Mouse (Mus musculus): ENCODE measurements around the gene Slco1a1. TPM values are rescaled to one million over a fixed set of nuclear protein-coding genes. Genes with fewer than 3 reads are reported as not detected.

The Slco1a1 gene
- polyA plus RNA-seq (2011; ENCODE audit: insufficient read depth, insufficient read length, low read depth, missing spikeins) = not detected in 2 replicates

DNA sequence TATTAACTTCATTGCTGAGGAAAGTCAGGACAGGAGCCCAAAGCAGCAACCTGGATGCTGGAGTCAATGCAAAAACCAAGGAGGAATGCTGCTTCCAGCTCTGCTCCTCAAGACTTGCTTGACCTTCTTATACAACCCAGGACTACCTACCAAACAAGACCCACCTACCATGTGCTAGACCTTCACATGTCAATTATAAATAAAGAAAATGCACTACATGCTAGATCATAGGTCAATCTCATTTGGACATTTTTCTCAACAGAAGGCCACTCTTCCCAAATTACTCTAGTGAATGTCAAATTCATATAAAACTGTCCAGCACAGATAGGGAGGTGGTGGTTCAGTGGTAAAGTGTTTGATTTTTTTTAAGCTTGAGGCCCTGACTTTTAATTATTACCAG is at the start of gene Slco1a1:
Gene Slco1a1, minus strand, starts transcription at position 101 of the 400 bp plus-strand sequence.
- Histone ChIP-seq H3K4me3 (ENCODE audit: low read depth, low read length) (no peak within 1 kb of the TSS), H3K4me1 (ENCODE audit: control insufficient read depth, insufficient read depth, low read length) (no peaks in the 10 kb centered on the region), H3K9ac (ENCODE audit: low read depth, poor library complexity, severe bottlenecking) (no peak within 1 kb of the TSS), H3K27me3 (ENCODE audit: control insufficient read depth, insufficient read depth, low read length, poor library complexity, severe bottlenecking) (no peaks in the 10 kb centered on the region), H3K27ac (ENCODE audit: insufficient read depth, low read length) (no peak within 1 kb of the TSS), H3K9me3 (replicated peaks; ENCODE audit: control insufficient read depth, insufficient read depth, low read length, poor library complexity, severe bottlenecking) (no peaks in the 10 kb centered on the region), H3K36me3 (ENCODE audit: control insufficient read depth, insufficient read depth, low read length, poor library complexity, severe bottlenecking) (no peaks in the 10 kb centered on the region)
- TF ChIP-seq POLR2A (IDR thresholded peaks at IDR 0.05; ENCODE audit: insufficient read depth, low read length) (no peak), CTCF (IDR thresholded peaks at IDR 0.05; ENCODE audit: low read depth, low read length) (no peak), EP300 (IDR thresholded peaks at IDR 0.05; ENCODE audit: insufficient read depth, low read depth, low read length) (no peak)

DNA sequence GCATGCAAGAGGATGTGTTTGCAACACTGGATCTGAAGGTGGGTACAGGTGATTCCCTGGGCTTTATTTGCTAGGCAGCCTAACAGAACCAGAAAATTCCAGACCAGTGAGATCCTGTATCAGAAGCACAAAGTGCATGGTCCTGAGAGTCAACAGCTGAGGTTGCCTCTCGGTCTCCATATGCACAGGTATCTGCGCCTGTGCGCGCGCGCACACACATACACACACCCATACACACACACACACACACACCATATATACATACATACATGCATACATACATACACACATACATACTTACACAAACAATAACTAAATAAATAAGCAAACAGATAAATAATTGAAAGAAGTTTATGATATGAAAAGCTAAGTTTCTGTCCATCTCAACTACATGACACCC is 40.0 kb upstream of the Slco1a1 start:
- no peaks in the 10 kb centered on the region for H3K9me3 ChIP-seq (replicated peaks; ENCODE audit: control insufficient read depth, insufficient read depth, low read length, poor library complexity, severe bottlenecking)
- no peak overlapping the region for H3K9ac ChIP-seq (ENCODE audit: low read depth, poor library complexity, severe bottlenecking)
- H3K4me3 ChIP-seq (ENCODE audit: low read depth, low read length) = no peak overlapping the region
- no peaks in the 10 kb centered on the region for H3K36me3 ChIP-seq (ENCODE audit: control insufficient read depth, insufficient read depth, low read length, poor library complexity, severe bottlenecking)
- TF ChIP-seq POLR2A (IDR thresholded peaks at IDR 0.05; ENCODE audit: insufficient read depth, low read length) (no peak), CTCF (IDR thresholded peaks at IDR 0.05; ENCODE audit: low read depth, low read length) (no peak), EP300 (IDR thresholded peaks at IDR 0.05; ENCODE audit: insufficient read depth, low read depth, low read length) (no peak)
- H3K27me3 ChIP-seq (ENCODE audit: control insufficient read depth, insufficient read depth, low read length, poor library complexity, severe bottlenecking) = no peaks in the 10 kb centered on the region
- no peaks in the 10 kb centered on the region for H3K4me1 ChIP-seq (ENCODE audit: control insufficient read depth, insufficient read depth, low read length)
- no peak overlapping the region for H3K27ac ChIP-seq (ENCODE audit: insufficient read depth, low read length)

GRCm38 (mm10) chr6:141984644-141985043 is 37.9 kb upstream of the Slco1a1 start:
- no peaks in the 10 kb centered on the region for H3K36me3 ChIP-seq (ENCODE audit: control insufficient read depth, insufficient read depth, low read length, poor library complexity, severe bottlenecking)
- H3K27ac ChIP-seq (ENCODE audit: insufficient read depth, low read length) = no peak overlapping the region
- no peaks in the 10 kb centered on the region for H3K27me3 ChIP-seq (ENCODE audit: control insufficient read depth, insufficient read depth, low read length, poor library complexity, severe bottlenecking)
- H3K4me1 ChIP-seq (ENCODE audit: control insufficient read depth, insufficient read depth, low read length) = no peaks in the 10 kb centered on the region
- H3K9ac ChIP-seq (ENCODE audit: low read depth, poor library complexity, severe bottlenecking) = no peak overlapping the region
- H3K9me3 ChIP-seq (replicated peaks; ENCODE audit: control insufficient read depth, insufficient read depth, low read length, poor library complexity, severe bottlenecking) = no peaks in the 10 kb centered on the region
- TF ChIP-seq EP300 (IDR thresholded peaks at IDR 0.05; ENCODE audit: insufficient read depth, low read depth, low read length) (no peak), CTCF (IDR thresholded peaks at IDR 0.05; ENCODE audit: low read depth, low read length) (no peak), POLR2A (IDR thresholded peaks at IDR 0.05; ENCODE audit: insufficient read depth, low read length) (no peak)
- H3K4me3 ChIP-seq (ENCODE audit: low read depth, low read length) = no peak overlapping the region

GRCm38 (mm10) chr6:141962420-141962819 is 15.7 kb upstream of the Slco1a1 start:
- Histone ChIP-seq H3K9ac (ENCODE audit: low read depth, poor library complexity, severe bottlenecking) (no peak overlapping the region), H3K4me3 (ENCODE audit: low read depth, low read length) (no peak overlapping the region), H3K4me1 (ENCODE audit: control insufficient read depth, insufficient read depth, low read length) (no peaks in the 10 kb centered on the region), H3K36me3 (ENCODE audit: control insufficient read depth, insufficient read depth, low read length, poor library complexity, severe bottlenecking) (no peaks in the 10 kb centered on the region), H3K27me3 (ENCODE audit: control insufficient read depth, insufficient read depth, low read length, poor library complexity, severe bottlenecking) (no peaks in the 10 kb centered on the region), H3K27ac (ENCODE audit: insufficient read depth, low read length) (no peak overlapping the region), H3K9me3 (replicated peaks; ENCODE audit: control insufficient read depth, insufficient read depth, low read length, poor library complexity, severe bottlenecking) (no peaks in the 10 kb centered on the region)
- TF ChIP-seq CTCF (IDR thresholded peaks at IDR 0.05; ENCODE audit: low read depth, low read length) (no peak), EP300 (IDR thresholded peaks at IDR 0.05; ENCODE audit: insufficient read depth, low read depth, low read length) (no peak), POLR2A (IDR thresholded peaks at IDR 0.05; ENCODE audit: insufficient read depth, low read length) (no peak)

DNA sequence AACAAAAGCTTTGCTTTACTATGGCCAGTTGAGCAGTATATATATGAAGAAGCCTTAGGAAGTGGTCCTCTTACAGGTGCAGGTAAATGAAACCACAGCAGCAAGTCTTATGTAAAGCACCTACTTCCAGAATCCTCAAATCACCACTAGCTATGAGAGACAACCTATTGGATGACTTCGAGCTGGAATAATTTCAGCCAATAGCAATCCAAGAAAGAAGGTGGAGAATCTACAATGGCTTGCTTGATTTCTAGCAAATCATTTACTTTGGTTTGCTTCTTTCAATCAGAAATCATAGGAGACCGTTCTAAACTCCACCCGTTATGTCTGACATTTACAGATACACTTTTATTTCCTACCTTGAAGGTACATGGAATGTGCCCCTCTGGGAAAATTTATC is 15.1 kb upstream of the Slco1a1 start:
- no peak for TF ChIP-seq EP300 (IDR thresholded peaks at IDR 0.05; ENCODE audit: insufficient read depth, low read depth, low read length)
- no peak for TF ChIP-seq CTCF (IDR thresholded peaks at IDR 0.05; ENCODE audit: low read depth, low read length)
- Histone ChIP-seq H3K4me1 (ENCODE audit: control insufficient read depth, insufficient read depth, low read length) (no peaks in the 10 kb centered on the region), H3K4me3 (ENCODE audit: low read depth, low read length) (no peak overlapping the region), H3K27ac (ENCODE audit: insufficient read depth, low read length) (no peak overlapping the region), H3K9ac (ENCODE audit: low read depth, poor library complexity, severe bottlenecking) (no peak overlapping the region), H3K36me3 (ENCODE audit: control insufficient read depth, insufficient read depth, low read length, poor library complexity, severe bottlenecking) (no peaks in the 10 kb centered on the region), H3K9me3 (replicated peaks; ENCODE audit: control insufficient read depth, insufficient read depth, low read length, poor library complexity, severe bottlenecking) (no peaks in the 10 kb centered on the region), H3K27me3 (ENCODE audit: control insufficient read depth, insufficient read depth, low read length, poor library complexity, severe bottlenecking) (no peaks in the 10 kb centered on the region)

GRCm38 (mm10) chr6:141960482-141960881 is 13.7 kb upstream of the Slco1a1 start:
- TF ChIP-seq EP300 (IDR thresholded peaks at IDR 0.05; ENCODE audit: insufficient read depth, low read depth, low read length) (no peak), CTCF (IDR thresholded peaks at IDR 0.05; ENCODE audit: low read depth, low read length) (no peak), POLR2A (IDR thresholded peaks at IDR 0.05; ENCODE audit: insufficient read depth, low read length) (no peak)
- no peaks in the 10 kb centered on the region for H3K36me3 ChIP-seq (ENCODE audit: control insufficient read depth, insufficient read depth, low read length, poor library complexity, severe bottlenecking)
- H3K9me3 ChIP-seq (replicated peaks; ENCODE audit: control insufficient read depth, insufficient read depth, low read length, poor library complexity, severe bottlenecking) = no peaks in the 10 kb centered on the region
- no peak overlapping the region for H3K27ac ChIP-seq (ENCODE audit: insufficient read depth, low read length)
- no peak overlapping the region for H3K9ac ChIP-seq (ENCODE audit: low read depth, poor library complexity, severe bottlenecking)
- H3K27me3 ChIP-seq (ENCODE audit: control insufficient read depth, insufficient read depth, low read length, poor library complexity, severe bottlenecking) = no peaks in the 10 kb centered on the region
- no peak overlapping the region for H3K4me3 ChIP-seq (ENCODE audit: low read depth, low read length)
- H3K4me1 ChIP-seq (ENCODE audit: control insufficient read depth, insufficient read depth, low read length) = no peaks in the 10 kb centered on the region
